Mouse (Mus musculus) right cerebral cortex, adult 18-20 months (tissue): ENCODE results near the gene Myef2.
A peak's percentile ranks its signal among the peaks of the same experiment; 100 is the strongest.
"Not testable (repeated sequence)": the region's sequence is repeated elsewhere in the genome, so short reads cannot be mapped to it uniquely, and the experiment has no call there.

Source experiments
- DNase-seq: peaks from one replicate; pipeline ENCODE4 v3.0.0; 2022; ENCODE audit warnings: mixed read lengths

The Myef2 gene

DNA sequence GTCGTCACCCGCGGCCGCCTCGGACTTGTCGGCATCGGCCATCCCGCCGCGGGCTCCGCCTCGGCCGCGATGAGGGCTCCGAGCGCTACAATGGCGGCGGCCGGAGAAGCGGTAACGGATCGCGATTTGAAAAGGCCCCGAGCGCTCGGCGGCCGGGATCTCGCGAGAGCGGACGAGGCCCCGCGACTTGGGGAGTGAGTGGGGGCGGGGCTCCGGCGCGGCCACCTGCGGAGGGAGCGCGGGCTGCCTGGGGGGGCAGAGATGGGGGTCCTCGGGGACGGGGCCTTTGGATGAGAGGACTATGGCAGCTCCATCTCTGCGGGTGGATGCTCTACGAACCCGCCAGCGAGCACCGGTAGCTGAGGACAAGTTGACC lies at the start of gene Myef2:
Gene Myef2, minus strand, starts transcription at position 185 of the 376 bp plus-strand sequence.
- DNase-seq = peak; percentile 79

DNA sequence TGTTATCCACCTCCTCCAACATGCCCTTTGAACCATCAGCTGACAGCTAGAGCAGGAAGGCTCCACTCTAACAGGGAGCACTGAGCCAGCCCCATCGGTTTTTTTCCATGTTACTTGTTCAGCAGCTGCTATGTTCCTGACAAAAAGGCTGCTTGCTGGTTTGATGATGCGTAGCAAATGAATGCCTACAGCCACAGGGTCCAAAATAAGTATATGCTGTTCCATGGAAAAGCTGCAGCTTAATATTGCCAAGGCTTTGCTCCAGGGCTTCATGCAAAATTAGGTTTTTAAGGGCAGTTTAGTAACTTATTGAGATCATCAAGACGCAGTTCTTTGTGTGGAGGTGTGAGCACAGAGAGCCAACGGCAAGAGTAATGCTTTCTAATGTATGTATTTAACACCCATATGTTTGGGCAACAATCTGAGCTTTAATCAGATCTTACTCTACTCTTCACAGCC lies 38.6 kb upstream of the Myef2 start:
- no peak for DNase-seq

DNA sequence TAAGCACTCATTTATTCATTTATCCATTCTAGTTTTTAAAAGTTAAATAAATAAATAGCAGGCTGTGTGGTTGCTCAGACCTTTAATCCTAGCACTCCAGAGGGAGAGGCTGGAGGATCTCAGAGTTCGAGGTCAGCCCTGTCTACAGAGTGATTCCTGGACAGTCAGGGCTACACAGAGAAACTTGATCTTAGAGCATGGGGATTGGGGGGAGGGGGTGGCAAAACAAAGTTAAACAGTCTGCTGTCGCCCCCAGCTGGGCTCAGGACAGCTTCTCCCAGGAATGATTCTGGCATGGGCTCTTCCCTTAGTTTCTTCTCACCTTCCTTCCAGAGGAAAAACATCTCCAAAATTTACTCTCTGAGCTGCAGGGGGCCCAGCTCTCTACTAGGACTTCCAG lies 32.0 kb upstream of the Myef2 start:
- DNase-seq = no peak

DNA sequence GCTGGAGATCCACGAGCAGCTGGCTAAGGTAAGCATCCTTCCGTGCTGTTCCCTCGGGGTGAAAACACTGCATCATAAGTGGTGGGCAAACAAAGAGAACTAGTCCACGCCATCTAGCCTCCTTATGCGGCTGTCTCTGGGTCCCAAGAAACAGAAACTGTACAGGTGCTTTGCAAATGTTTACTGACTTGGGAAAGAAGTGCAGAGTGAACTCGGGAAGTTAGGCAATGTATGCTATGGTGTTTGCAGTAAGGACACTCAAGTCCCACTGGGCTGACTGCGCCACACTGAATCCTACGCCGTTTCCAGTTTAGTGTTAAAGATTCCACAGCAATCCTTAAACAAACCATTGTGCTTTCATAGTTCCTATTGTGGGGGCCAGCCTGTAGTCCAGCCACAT lies 30.8 kb upstream of the Myef2 start:
- DNase-seq = no peak

DNA sequence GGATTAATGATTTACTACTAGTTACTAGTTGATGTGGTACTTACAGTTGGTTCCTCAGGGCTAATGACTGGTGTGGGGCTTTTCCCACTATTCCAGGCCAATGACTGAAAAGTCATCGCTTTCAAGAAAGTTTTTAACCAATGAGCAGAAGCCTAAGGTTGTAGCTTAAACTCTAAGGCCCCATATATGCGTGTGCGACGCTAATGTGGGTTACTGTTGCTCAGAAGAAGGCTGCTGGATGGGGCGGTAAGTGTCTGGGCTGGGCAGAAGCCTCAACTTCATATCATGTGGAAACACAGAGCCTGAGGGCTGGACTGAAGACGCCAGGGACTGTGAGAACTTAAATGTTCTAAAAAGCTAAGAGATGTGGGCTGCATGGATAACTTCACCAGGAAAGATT lies 28.9 kb upstream of the Myef2 start, which contains the start of gene Slc12a1:
Gene Slc12a1, plus strand, starts transcription at position 118 of the 400 bp plus-strand sequence.
- DNase-seq = no peak

DNA sequence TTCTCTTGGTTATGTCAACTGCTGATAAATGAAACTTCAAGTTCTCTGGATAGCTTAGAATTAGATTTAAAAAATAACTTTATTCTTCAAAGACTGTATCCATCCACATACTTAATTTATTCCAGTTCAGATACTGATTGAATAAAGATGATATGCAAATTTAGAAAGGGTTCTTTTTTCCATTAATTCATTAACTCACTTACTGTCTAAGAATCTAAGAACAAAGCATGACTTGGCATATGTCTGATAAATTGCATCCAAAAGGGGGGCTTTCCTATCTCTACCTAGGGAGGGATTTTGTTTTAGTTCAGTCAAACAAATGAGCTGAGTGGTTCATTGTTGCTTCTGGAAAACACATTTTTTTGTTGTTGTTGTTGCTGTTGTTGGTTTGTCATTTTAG lies 18.9 kb upstream of the Myef2 start:
- no peak for DNase-seq

DNA sequence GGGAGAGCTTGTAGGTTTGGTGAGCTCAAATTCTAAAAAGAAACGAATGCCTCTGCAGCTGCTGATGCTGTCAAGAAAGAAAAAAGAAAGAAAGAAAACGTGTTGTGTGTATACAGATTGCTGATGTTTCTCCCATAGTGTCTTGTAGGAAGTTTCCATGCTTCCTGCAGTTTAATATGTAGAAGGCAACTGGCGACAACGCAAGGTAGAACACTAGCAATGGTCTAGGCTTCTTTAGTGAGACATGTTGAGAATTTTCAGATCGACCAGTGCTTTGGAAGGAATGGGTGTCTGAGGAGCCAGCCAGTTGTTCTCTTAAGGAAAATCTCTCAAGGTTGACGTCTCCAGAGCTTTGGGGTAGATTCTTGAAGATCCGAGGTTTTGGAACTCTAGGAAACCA lies 13.4 kb upstream of the Myef2 start:
- DNase-seq = peak; percentile 17

DNA sequence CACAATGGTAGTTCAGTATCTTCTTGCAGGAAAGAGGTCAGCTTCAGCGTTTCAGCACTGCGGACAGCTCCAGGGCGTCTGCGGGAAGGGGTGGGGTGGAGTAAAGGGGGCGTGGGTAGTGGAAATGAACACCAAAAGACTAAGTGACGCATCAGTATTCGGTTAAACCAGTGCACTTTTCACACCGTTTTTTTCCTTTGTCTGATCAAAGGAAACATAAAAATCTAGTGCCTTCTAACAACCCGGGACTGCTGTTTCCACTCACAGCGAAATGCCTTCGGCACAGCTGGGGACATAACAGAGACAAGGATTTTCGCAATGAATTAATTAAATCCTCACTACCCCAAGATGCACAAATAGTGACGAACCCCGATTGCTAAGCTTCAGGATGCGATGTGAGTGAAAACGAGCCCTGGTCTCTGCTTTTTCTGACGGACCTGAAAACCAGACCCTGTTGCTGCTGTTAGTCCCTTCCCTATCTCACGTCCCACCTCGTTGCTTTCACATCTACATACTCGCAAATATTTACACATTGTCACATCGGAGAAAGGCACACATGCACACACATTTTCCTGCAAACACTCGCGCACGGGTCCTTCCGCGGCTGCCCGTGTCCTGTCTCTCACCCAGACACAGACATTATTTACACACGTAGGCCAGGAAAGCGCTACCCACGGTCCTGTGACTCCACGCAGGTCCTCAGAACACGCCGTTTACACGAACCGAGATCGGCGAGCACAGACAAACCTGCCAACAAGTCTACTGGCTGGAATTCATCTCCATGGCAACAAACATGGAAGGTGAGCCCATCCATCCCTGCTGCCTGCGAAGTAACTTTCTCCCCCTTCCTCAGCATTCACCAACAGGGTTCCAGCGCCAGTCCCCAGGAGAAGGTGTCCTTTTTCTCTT lies 12.7 kb upstream of the Myef2 start, which contains the start of gene Ctxn2:
Gene Ctxn2, plus strand, starts transcription at position 790 of the 909 bp plus-strand sequence.
- DNase-seq = peak; percentile 52

DNA sequence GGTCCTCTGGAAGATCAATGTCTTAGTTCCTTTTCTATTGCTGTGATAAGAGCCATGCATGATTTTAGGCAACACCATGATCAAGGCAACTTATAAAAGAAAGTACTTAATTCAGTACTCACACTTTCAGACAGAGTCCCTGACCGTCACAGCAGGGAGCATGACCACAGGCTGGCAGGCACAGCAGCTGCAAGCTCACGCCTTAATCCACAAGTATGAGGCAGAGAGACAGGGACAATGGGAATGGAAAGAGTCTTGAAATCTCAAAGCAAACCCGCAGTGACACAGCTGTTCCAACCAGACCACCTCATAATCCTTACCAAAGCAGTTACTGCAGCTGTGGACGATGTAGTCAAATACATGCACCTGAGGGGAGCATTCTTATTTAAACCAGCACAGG lies 10.7 kb upstream of the Myef2 start:
- no peak for DNase-seq

DNA sequence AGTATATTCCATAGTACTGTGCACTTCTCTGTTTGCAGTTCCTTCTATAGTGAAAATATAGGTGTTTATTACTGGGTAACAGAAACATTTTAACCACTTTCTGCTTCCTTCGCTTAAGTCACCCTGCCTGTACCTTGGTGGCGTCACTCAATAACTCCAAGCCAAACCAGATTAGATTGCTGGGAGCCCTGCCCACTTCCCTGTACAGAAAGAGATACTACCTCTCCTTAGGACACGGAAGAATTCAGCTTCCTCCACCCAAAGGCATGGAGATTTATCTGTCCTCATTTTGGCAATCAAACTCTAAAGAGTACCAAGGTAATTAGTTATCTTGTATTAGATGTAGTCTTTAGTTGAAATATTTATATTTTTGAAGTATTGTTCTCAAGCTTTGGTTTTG lies 3.3 kb upstream of the Myef2 start:
- DNase-seq = no peak

DNA sequence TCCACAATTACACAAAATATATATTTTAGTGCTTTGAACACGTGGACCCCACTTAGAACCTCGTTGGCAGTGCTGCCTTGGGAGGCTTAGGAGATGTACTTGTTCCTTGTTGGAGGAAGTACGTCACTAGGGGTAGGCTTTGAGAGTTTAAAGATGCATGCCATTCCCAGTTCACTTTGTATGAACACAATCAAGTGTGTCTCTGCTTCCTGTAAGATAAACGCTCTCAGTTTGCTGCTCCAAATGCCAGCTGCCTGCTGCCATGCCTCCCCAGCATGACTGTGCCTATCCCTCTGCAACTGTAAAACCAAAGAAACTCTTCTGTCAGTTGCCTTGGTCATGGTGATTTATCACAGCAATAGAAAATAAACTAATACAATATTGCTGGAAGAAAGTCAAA lies 2.4 kb upstream of the Myef2 start:
- no peak for DNase-seq

DNA sequence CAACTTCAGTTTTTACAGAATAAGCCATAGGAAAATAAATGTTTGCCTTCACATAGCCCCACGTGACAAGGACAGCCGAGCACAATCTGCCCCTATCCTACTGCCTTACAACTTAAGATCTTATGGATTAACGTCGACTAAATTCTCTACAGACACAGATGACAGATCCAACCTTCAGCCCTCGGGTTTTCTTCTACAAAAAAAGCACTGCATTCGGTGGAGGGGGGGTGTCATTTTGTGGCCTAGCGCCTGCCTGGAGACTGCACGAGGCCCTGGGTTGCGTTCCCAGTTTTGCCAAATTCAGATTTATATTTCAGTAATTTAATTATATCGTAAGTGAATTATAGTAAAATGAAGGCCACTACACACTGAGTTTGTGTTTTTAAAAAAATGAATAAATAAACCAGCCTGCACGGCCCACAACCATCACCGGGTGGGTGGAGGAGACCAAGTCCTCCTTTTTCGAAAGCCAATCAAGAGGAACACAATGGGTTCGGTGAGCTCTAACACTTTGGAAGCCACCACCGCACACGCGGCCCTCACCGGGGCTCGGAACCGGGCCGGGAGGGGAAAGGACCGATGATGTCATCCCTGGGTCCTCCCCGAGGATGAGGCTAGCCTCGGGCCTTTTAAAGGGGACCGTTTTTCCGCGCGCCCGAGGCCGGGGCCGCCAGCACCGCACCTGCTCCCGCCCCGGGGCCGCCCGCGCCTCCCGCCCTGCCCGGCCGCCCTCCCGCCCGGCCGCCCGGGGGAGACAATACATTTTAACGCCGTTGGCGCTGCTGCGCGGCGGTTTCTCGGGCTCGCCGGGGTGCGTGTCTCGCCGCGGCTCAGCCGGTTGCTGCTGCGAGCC lies 611 bp downstream of the Myef2 start:
- DNase-seq = peak; percentile 43

DNA sequence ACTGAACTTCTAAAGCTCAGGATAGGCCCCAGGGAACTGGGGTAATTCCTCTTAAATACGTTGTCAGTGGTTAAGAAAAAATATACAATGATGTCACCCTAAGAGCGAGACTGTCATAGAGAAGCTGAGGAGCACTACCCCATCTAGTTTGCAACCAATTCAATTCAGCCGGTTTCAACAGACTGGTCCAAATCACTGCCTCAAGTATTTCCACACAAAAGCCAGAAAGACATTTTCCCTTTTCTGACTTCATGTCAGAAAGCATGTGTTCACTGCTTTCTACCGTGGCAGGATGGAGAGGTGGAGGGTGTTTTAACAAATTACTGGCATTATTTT lies 1.2 kb downstream of the Myef2 start:
- no peak for DNase-seq

DNA sequence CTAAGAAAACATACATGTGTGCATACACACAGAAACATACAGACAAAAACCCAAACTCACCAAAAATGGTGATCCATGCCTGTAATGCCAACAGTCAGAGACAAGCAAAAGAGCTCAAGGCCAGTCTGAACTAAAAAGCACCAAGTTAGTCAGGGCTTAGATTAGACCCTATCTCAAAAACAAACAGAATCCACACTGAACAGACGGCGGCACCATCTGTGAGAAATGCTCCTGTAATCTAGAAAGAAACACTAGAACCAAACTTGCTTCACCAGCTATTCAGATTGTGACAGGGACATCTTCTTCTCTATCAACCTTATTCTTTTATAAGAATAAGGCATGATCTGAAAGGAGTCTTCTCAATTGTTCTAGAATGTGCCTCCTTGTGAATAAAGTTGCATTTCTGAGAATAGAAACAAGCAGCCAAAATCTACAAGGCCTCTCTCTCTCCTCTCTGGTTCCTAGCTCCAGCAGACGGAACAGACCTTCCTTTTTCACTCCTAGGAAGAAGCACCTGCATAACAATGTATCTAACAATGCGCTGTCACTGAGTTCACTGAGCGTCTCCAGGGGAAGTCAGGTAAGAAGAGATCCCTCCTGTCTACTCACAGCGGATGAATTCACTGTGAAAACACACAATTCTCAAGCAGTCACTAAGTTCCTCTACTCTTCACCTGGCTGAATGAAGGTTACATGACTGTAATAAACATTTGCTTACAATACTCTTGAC lies 3.9 kb downstream of the Myef2 start:
- peak; percentile 24 for DNase-seq

DNA sequence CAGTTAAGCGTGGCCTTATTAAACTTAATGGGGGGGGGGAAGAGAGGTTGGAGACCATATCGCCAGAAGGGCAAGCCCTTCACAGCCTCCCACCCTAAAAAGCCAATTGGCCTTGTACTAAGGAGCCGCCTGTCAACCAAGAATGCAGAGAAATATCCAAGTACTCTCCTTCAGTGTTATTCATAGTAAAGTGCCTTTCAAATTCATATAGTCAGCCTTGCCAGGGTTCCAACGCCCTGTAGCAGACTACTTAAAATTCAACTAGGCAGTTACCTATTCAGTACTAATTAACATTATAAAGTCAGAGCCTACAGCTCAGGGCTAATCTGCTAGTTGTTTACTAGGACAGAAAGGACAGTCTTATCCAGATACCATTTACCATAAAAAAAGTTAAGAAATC lies 16.9 kb downstream of the Myef2 start:
- DNase-seq = not testable (repeated sequence)

DNA sequence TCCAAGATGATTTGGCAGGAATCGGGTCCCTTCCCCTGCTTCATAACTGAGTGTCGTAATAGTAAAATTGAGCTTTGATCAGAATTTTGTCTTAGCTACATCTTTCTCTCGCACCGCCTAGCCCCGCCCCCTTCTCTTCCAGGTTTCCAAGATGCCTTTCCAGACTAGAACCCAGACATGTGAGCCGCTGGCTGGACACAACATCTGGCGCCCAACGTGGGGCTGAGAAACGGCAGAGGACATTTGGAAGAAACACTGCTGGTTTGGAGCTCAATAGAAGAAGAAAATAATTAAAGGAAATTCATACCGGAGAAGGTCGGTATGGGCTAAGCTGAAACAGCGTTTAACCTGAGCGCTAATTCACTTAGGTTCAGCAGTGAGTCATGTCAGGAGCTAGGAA lies 19.0 kb downstream of the Myef2 start:
- not testable (repeated sequence) for DNase-seq

DNA sequence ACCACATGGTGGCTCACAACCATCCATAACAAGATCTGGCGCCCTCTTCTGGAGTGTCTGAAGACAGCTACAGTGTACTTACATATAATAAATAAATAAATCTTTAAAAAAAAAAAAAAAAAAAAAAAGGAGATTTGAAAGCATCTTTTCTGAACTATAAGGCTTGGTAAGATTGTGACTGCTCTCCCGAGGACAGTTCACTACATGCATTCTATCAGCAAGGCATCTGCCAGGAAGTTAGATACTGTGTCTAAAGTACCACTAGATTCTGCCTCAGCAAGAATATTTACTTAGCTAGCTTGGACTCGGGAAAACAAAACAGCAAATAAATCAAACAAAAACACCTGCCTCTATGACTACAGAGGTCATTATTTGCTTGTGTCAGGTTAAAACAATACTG lies 31.3 kb downstream of the Myef2 start:
- DNase-seq = not testable (repeated sequence)

DNA sequence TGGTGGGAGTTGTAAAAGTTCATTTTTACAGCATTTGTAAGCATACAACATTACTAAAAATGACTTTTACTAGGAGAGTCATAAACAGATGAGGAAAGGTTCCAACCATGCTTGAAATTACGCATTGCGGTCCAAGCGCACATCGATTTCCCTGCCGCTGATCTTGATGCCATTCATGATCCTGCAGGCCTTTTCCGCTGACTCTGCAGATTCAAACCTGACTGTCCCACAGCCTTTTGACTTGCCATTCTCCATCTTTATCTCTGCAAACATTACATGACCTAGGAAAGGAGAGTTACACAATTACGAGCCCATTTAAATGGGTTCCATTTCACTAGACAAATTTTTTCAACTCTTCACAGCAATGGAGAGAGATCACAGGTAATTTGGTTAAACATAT lies 34.7 kb downstream of the Myef2 start:
- no peak for DNase-seq

DNA sequence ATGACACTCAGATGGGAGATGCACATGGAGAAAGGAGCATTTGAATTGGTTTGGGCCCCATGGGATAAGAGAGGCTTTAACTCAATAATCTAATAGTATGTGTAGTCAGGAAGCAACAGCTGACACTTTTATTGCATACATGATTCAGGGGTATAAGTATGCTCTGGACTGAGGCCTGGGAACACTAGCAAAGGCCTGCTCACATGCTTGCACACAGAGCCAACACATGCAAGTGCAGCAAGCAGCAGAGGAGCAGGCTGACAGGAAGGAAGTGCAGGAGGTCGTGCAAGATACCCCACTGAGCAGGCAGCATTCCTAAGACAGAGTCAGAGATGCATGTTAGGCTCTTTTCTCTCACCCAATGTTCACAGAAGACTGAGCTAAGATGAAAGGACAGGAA lies 39.6 kb downstream of the Myef2 start:
- DNase-seq = no peak

DNA sequence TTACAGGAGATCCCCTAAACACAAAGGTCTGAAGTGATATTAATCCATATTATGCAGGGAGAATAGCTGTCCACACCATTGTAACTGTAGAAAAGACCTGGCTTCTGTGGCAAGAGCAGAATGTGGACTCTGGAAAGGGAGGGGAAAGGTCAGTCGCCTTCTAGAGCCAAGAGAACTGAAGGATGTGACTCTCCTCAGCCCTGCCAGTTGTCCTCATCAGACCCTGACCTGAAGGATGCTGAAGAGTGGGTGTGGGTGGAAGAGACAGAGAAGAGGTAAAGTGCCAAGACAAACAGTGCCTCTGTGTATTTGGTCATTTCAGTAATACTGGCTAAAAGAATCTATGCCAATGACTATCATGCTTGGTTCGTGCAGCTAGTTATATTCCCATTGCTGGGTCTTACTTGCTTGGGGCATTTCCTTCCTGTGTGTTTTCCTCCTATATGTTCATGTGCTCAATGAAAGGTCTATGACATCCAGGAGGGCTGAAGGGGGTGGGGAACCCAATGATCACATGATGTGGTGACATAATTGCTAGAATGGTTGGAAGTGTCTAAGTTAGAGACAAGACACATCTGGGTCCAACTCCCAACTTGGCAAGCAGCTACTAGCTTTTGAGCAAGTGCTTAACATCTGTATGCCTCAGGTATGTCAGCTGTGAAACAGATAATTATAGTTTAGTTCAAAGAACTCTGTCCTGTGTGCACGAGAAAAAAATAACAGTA lies 50.2 kb downstream of the Myef2 start:
- no peak for DNase-seq

DNA sequence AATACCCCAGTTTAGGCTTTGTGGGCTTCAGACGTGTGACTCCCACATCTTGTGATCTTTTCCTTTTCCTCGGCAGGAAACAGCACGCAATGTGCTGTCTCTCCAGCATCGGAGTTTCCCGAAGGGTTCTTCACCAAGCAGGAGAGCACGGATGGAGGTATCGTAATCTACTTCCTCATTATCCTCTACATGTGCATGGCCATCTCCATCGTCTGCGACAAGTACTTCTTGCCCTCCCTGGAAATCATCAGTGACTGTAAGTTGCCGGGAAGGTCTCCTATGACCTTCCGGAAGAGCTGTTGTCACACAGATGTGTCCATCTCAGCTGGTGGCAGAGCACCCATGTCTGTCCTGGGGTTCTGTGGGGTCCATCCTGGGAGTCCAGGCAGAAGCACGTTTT lies 54.8 kb downstream of the Myef2 start:
- DNase-seq = no peak

DNA sequence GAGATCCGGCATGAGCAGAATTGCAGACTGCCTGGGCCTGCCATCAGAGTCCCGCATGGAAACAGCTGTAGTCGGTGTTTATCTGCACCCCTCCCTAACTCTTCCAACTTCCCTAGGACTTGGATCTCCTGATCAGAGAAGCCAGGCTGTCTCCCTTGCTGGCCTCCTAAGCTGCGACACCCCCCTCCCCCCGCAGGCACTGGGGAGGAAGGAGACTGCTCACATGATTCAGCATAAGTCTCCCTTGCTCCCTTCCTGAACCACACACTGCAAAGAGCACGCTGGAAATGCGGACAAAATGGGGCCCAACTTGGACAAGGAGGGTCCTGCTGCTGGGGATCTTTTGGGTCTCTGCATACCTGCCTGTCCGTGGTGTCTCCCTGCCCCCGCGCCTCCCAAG lies 55.6 kb downstream of the Myef2 start, which contains the start of gene Slc24a5:
Gene Slc24a5, plus strand, starts transcription at position 231 of the 400 bp plus-strand sequence.
- no peak for DNase-seq
